Mouse (Mus musculus): ENCODE results near the gene Ripor2.
"Not testable (repeated sequence)": the region's sequence is repeated elsewhere in the genome, so short reads cannot be mapped to it uniquely, and the experiment has no call there.

Ripor2 gene

DNA sequence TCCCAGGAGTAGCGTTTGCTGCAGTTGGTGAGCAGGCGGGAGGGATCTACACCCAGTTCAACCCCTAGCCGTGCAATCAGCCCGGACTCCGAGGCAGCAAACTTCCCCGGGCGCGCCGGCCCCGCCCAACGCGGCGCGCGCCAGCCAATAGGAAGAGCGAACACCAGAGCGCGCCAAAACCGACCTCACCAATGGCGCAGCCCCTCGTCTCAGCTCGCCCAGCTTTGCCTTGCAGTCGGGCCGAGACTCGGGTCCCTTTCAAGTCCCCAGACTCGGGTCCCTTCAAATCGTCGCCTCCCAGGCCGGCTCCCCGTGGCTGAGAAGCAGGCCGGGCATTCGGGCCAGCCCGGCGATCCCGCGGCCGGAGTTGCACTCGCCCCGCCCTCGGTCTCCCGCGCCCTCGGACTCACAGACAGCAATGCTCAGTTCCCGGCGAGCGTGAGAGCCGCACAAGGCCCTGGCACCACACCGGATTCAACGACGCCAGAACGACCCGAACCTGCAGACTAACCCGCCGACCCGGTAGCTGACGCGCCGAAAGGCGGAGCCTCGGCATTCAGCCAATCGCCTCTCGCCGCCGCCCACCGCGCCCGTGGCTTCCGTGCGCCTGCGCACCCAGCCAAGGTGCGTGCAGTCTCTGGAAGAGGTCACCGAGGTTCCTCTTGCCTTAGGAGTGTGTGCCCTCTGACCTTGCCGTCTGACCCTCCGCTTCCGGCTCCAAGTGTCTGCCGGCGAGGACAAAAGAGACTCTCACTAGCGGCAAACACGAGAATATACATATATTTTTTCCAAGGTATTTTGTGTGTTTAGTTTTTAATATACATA lies 179.6 kb downstream of the Ripor2 start, which contains the start of gene Gmnn:
TSS of gene Gmnn (minus strand) at position 521 of the 825 bp plus-strand sequence.
- DNase-seq (ENCODE audit: low read depth, low spot score): peak; percentile 95

DNA sequence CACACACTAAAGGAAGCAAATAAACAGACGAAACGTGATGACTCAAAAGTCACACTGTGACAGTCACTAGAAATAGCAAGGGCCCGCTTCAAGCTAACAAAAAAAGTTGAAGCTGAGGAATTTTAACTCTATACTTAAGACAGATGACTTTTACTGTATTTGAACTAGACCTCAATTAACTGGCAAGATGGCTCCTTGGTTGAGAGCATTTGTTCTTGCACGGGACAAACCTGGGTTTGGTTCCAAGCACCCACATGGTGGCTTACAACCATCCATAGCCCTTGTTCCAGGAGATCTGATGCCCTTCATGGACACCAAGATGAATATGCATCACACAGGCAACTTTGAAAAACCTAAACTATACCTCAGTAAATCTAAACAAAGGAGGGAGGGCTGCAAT lies 180.3 kb downstream of the Ripor2 start:
- no peak for DNase-seq (ENCODE audit: low read depth, low spot score)

DNA sequence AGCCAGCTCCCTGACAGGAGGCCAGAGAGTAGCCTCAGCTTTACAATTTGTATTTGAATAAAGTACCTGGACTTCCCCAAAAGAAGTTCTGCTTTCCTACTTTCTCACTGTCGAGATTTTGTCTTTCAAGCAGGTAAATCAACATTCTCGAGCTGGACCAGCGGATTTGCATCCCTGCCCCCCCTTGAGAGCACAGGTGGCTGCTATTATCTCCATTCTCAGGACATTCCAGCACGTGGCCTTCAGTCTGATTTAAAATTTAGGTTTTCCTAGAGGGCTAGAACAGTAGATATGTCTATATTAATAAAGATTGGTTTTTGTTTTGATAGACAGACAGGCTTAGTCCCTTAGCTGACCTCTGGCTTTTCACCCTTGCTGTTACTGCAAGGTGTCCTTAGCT lies 185.8 kb downstream of the Ripor2 start:
- not testable (repeated sequence) for DNase-seq (ENCODE audit: low read depth, low spot score)

- DNase-seq (ENCODE audit: low read depth, low spot score): not testable (repeated sequence)
Measured at GRCm38 (mm10) chr13:24771482-24771881, 189.5 kb downstream of the Ripor2 start.

DNA sequence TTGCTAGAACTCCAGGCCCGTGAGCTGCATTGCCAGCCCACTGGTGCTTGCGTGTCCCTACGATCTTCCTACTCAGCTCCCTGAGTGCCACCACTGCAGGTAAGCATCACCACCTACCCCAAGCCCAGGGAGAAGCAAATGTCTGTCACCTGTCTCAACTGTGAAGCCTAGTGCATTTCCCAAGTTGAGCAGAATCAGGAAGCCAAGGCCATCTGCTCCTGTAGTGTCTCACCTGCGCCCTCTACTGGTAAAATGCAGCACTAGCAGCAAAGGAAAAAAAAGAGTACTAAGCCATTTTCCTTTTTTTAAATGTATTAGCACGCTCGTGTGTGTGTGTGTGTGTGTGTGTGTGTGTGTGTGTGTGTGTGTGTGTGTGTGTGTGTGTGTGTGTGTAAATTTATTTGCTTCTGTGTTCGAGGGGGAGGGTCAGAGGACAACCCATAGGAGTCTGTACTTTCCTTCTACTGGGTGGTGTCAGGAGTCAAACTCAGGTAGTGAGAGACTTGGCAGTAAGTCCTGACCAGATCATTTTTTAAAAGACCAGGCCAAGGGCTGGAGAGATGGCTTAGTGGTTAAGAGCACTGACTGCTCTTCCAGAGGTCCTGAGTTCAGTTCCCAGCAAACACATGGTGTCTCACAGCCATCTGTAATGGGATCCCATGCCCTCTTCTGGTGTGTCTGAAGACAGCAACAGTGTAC lies 194.3 kb downstream of the Ripor2 start:
- DNase-seq (ENCODE audit: low read depth, low spot score): peak; percentile 73

GRCm38 (mm10) chr13:24778026-24778425 lies 196.0 kb downstream of the Ripor2 start:
- DNase-seq (ENCODE audit: low read depth, low spot score): no peak

DNA sequence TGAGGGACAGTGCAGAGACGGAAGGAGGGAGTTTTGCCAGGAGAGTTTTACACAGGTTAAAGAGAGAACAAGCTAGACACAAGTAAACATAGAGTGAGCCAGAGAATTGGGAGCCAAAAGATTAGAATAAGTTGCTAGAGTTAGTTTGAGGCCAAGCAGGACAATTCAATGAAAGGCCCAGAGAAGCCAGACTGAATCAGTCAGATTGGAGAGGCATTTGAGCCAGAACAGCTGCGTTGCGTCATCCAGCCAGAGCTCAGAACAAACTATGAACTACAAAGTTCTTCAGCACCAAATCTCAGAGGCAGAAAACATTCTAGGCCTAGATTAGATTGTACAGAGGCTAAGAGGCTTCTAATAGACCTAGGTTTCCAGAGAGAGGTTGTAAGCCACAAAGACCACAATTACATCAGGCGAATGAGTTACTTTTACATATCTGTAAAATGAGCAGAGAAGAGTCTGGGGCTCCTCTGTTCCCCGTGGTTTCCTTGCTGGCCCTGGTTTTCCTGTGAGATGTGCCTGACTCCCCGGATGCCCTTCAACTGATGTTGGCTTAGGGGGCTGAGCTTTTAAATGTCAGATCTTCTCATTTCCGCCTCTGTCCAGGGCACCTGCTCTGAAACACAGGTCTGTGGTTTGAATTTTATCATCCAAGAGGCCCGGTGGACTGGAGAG lies 196.9 kb downstream of the Ripor2 start:
- no peak for DNase-seq (ENCODE audit: low read depth, low spot score)

DNA sequence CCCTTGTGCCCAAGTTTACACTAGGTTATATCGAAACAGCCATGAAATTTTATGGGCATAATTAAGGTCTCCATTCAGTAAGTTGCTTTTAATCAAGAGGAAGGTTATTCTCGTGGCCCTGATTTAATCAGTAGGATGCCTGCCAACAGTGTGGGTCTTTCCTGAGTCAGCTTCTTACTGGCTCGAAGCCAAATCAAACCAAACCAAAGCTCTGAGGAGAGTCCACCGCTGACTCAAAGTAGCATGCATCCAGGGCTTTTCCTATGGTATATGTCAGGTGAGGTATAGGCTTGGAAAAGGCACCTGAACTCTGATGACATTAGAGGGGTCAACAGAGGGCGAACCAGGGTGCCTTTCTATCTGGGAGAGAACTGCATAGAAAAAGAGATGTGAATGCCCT lies 199.9 kb downstream of the Ripor2 start:
- DNase-seq (ENCODE audit: low read depth, low spot score): no peak

All from ES-CJ7 (cell line).